ENCODE assay signal across 17 mouse cellular contexts in genomic region chr11:68331117-68331437, GRCm38 (mm10).
A peak's percentile ranks its signal among the peaks of the same experiment; 100 is the strongest.
DNase-seq lines count a peak whose midpoint lies in the region; ATAC-seq and TF ChIP-seq lines count a peak whose summit lies in the region.
"Had no signal": no experiment of that assay in that cellular context is flagged by ENCODE, and none has a peak within 500 bp of the region (broad histone marks: within the 10 kb centered on the region; RNA-seq: fewer than 3 reads in every experiment).

No protein-coding gene starts in this region.

- 77% methylated on average over 6 of the region's 6 CpGs for WGBS in hindbrain, embryonic 16.5 days
- WGBS in hindbrain, embryonic 10.5 days = 82% methylated on average over 6 of the region's 6 CpGs
- 54% methylated on average over 6 of the region's 6 CpGs for WGBS in kidney, adult 2 months
- 56% methylated on average over 6 of the region's 6 CpGs for WGBS in kidney, embryonic 16.5 days
- 90% methylated on average over 6 of the region's 6 CpGs for WGBS in forebrain, embryonic 12.5 days

- H3K36me3 ChIP-seq in hindbrain, embryonic 16.5 days (ENCODE audit: control insufficient read depth, insufficient read depth, low read length) = no peaks in the 10 kb centered on the region
- H3K36me3 ChIP-seq in hindbrain, embryonic 10.5 days = peaks cover 36% of the 10 kb centered on the region
- no peaks in the 10 kb centered on the region for H3K36me3 ChIP-seq in kidney, adult 2 months (ENCODE audit: control insufficient read depth, insufficient read depth, low read length)
- no peaks in the 10 kb centered on the region for H3K36me3 ChIP-seq in kidney, embryonic 16.5 days (ENCODE audit: insufficient read depth, low read length)
- no peaks in the 10 kb centered on the region for H3K36me3 ChIP-seq in forebrain, embryonic 12.5 days (replicated peaks)
- H3K36me3 ChIP-seq: embryonic facial prominence, embryonic 10.5 days; heart, embryonic 10.5 days; heart, embryonic 15.5 days; hindbrain, embryonic 15.5 days had no signal

- no peak for TF ChIP-seq CTCF in kidney, adult 2 months (conservative IDR thresholded peaks at IDR 0.05; ENCODE audit: insufficient read depth, insufficient read length, low read depth, low read length)

- H3K4me1 ChIP-seq in hindbrain, embryonic 16.5 days (ENCODE audit: control insufficient read depth, insufficient read depth, low read depth, low read length) = peaks cover 9% of the 10 kb centered on the region
- H3K4me1 ChIP-seq in hindbrain, embryonic 10.5 days (replicated peaks) = 0 out of 2 replicates have a peak, but pooled peaks cover 6% of the 10 kb centered on the region
- 0 out of 2 replicates have a peak, but pooled peaks cover 4% of the 10 kb centered on the region for H3K4me1 ChIP-seq in kidney, adult 2 months (ENCODE audit: control insufficient read depth, insufficient read depth, low read length)
- H3K4me1 ChIP-seq in kidney, embryonic 16.5 days (ENCODE audit: insufficient read depth, low read length) = no peaks in the 10 kb centered on the region
- no peaks in the 10 kb centered on the region for H3K4me1 ChIP-seq in forebrain, embryonic 12.5 days
- H3K4me1 ChIP-seq: hindbrain, embryonic 15.5 days had no signal

- peaks cover 3% of the 10 kb centered on the region; the same call in 1 of the 2 replicates for H3K9me3 ChIP-seq in hindbrain, embryonic 16.5 days (ENCODE audit: control insufficient read depth, low read length)
- H3K9me3 ChIP-seq in hindbrain, embryonic 10.5 days = no peaks in the 10 kb centered on the region
- H3K9me3 ChIP-seq in kidney, embryonic 16.5 days (ENCODE audit: low read length) = no peaks in the 10 kb centered on the region
- H3K9me3 ChIP-seq in forebrain, embryonic 12.5 days = no peaks in the 10 kb centered on the region
- H3K9me3 ChIP-seq: embryonic facial prominence, embryonic 10.5 days; heart, embryonic 10.5 days; heart, embryonic 15.5 days had no signal

- H3K9ac ChIP-seq in hindbrain, embryonic 16.5 days (ENCODE audit: low read depth, low read length) = no peak overlapping the region
- no peak overlapping the region for H3K9ac ChIP-seq in kidney, embryonic 16.5 days (replicated peaks; ENCODE audit: low read length)
- no peak overlapping the region for H3K9ac ChIP-seq in forebrain, embryonic 12.5 days
- H3K9ac ChIP-seq: heart, embryonic 15.5 days; hindbrain, embryonic 15.5 days had no signal

- ATAC-seq in hindbrain, embryonic 16.5 days = 0 out of 2 replicates have a peak, but pooled peaks have one; percentile 9
- ATAC-seq in kidney, embryonic 16.5 days (ENCODE audit: low FRiP score, low TSS enrichment) = no peak
- no peak for ATAC-seq in forebrain, embryonic 12.5 days (ENCODE audit: low FRiP score)
- ATAC-seq: forebrain, embryonic 14.5 days had no signal

- no peak overlapping the region for H3K4me3 ChIP-seq in hindbrain, embryonic 16.5 days (ENCODE audit: low read length)
- H3K4me3 ChIP-seq in hindbrain, embryonic 10.5 days = no peak overlapping the region
- no peak overlapping the region for H3K4me3 ChIP-seq in kidney, adult 2 months (ENCODE audit: insufficient read depth, low read depth, low read length)
- no peak overlapping the region for H3K4me3 ChIP-seq in kidney, embryonic 16.5 days (ENCODE audit: low read length)
- no peak overlapping the region for H3K4me3 ChIP-seq in forebrain, embryonic 12.5 days (replicated peaks)
- H3K4me3 ChIP-seq: embryonic facial prominence, embryonic 10.5 days; gastrocnemius, adult 2 months; heart, embryonic 10.5 days; heart, embryonic 15.5 days; hindbrain, embryonic 15.5 days had no signal

- no peak for TF ChIP-seq POLR2A in kidney, adult 2 months (IDR thresholded peaks at IDR 0.05; ENCODE audit: low read depth, low read length)

- no peak overlapping the region for H3K27ac ChIP-seq in hindbrain, embryonic 16.5 days (ENCODE audit: low read depth, low read length)
- no peak overlapping the region for H3K27ac ChIP-seq in hindbrain, embryonic 10.5 days
- H3K27ac ChIP-seq in kidney, adult 2 months (ENCODE audit: insufficient read depth, low read depth, low read length) = no peak overlapping the region
- H3K27ac ChIP-seq in kidney, embryonic 16.5 days (ENCODE audit: low read length) = no peak overlapping the region
- H3K27ac ChIP-seq in forebrain, embryonic 12.5 days = no peak overlapping the region
- H3K27ac ChIP-seq: embryonic facial prominence, embryonic 10.5 days; gastrocnemius, adult 2 months; heart, embryonic 15.5 days; hindbrain, embryonic 15.5 days had no signal

- no peak for DNase-seq in hindbrain, embryonic 10.5 days (ENCODE audit: low spot score)
- DNase-seq in kidney, adult 2 months = peak; percentile 71
- peak; percentile 32 for DNase-seq in kidney, postnatal 14 days
- DNase-seq in gastrocnemius, postnatal 10 days = no peak
- DNase-seq: adrenal gland, adult 8-10 months; adrenal gland, postnatal 36 days; gastrocnemius, adult 2 months; gastrocnemius, postnatal 36 days; heart, postnatal 14 days had no signal

- H3K4me2 ChIP-seq in hindbrain, embryonic 16.5 days (ENCODE audit: low read length) = no peak overlapping the region
- H3K4me2 ChIP-seq in kidney, embryonic 16.5 days (replicated peaks; ENCODE audit: low read depth, low read length) = no peak overlapping the region
- no peak overlapping the region for H3K4me2 ChIP-seq in forebrain, embryonic 12.5 days
- H3K4me2 ChIP-seq: heart, embryonic 15.5 days; hindbrain, embryonic 15.5 days had no signal

- H3K27me3 ChIP-seq in hindbrain, embryonic 16.5 days (replicated peaks; ENCODE audit: control insufficient read depth, insufficient read depth, low read length) = no peaks in the 10 kb centered on the region
- H3K27me3 ChIP-seq in hindbrain, embryonic 10.5 days (ENCODE audit: insufficient read depth, poor library complexity, severe bottlenecking) = no peaks in the 10 kb centered on the region
- no peaks in the 10 kb centered on the region for H3K27me3 ChIP-seq in kidney, adult 2 months (replicated peaks; ENCODE audit: control insufficient read depth, insufficient read depth, low read length)
- H3K27me3 ChIP-seq in kidney, embryonic 16.5 days (ENCODE audit: insufficient read depth, low read length) = no peaks in the 10 kb centered on the region
- H3K27me3 ChIP-seq in forebrain, embryonic 12.5 days = no peaks in the 10 kb centered on the region
- H3K27me3 ChIP-seq: heart, embryonic 15.5 days; hindbrain, embryonic 15.5 days had no signal

Comparison
In these comparisons a context has a peak if more than half of its experiments do, and no peak if none do; other contexts are left out.
1. DNase-seq: peak in kidney, adult 2 months (single experiment) and kidney, postnatal 14 days (single experiment); none in hindbrain, embryonic 10.5 days (single experiment) and gastrocnemius, postnatal 10 days (single experiment).